Mouse (Mus musculus): ENCODE results near the gene Ehmt1. TPM values are rescaled to one million over a fixed set of nuclear protein-coding genes. Genes with fewer than 3 reads are reported as not detected.

The Ehmt1 gene
- polyA plus RNA-seq, 1 experiment from 2014 or later: 14.2 TPM

GRCm38 (mm10) chr2:24852408-24852807 lies 67.0 kb downstream of the Ehmt1 start:
- peaks cover 8% of the 10 kb centered on the region for H3K36me3 ChIP-seq (ENCODE audit: control insufficient read depth, insufficient read depth)
- ATAC-seq (ENCODE audit: low read depth): no peak
- no peak overlapping the region for H3K27ac ChIP-seq (ENCODE audit: low read length)
- H3K4me2 ChIP-seq (ENCODE audit: low read depth, low read length): no peak overlapping the region
- no peaks in the 10 kb centered on the region for H3K27me3 ChIP-seq (ENCODE audit: control insufficient read depth, insufficient read depth, low read depth, low read length)
- H3K9me3 ChIP-seq (replicated peaks; ENCODE audit: control insufficient read depth, low read length): no peaks in the 10 kb centered on the region
- H3K4me1 ChIP-seq (ENCODE audit: control insufficient read depth, low read depth, low read length): no peaks in the 10 kb centered on the region
- H3K4me3 ChIP-seq (ENCODE audit: low read depth, low read length): no peak overlapping the region
- no peak overlapping the region for H3K9ac ChIP-seq (ENCODE audit: low read depth, low read length)
- 55% methylated on average over 5 of the region's 5 CpGs for WGBS (ENCODE audit: insufficient replicate concordance)

- H3K36me3 ChIP-seq (ENCODE audit: control insufficient read depth, insufficient read depth): peaks cover 8% of the 10 kb centered on the region
- ATAC-seq (ENCODE audit: low read depth): no peak
Measured at GRCm38 (mm10) chr2:24846557-24846956, 72.9 kb downstream of the Ehmt1 start.

DNA sequence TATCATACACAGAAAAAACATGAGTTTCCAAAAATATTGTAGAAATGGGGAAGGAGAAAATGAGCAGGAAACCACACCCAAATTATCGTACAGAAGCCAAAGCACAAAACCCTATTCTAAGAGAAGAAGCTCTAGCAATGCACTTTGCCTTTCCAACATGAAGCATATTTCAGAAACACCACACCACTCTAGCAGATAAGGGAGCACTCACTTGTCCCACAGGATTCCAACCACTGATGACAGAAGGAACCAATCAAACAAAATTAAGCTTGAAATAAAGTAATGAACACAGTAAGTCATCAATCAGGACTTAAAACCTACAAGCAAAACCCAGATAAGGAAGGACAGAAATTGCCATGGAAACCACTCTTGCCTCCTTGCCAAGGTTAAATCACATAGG lies 74.2 kb downstream of the Ehmt1 start:
- H3K27me3 ChIP-seq (ENCODE audit: control insufficient read depth, insufficient read depth, low read depth, low read length): no peaks in the 10 kb centered on the region
- H3K4me2 ChIP-seq (ENCODE audit: low read depth, low read length): no peak overlapping the region
- no peak for ATAC-seq (ENCODE audit: low read depth)
- no peak overlapping the region for H3K27ac ChIP-seq (ENCODE audit: low read length)
- no peak overlapping the region for H3K4me3 ChIP-seq (ENCODE audit: low read depth, low read length)
- no peaks in the 10 kb centered on the region for H3K9me3 ChIP-seq (replicated peaks; ENCODE audit: control insufficient read depth, low read length)
- WGBS (ENCODE audit: insufficient replicate concordance): 24% methylated on average over 1 of the region's 1 CpGs
- no peak overlapping the region for H3K9ac ChIP-seq (ENCODE audit: low read depth, low read length)
- H3K4me1 ChIP-seq (ENCODE audit: control insufficient read depth, low read depth, low read length): no peaks in the 10 kb centered on the region
- H3K36me3 ChIP-seq (ENCODE audit: control insufficient read depth, insufficient read depth): peaks cover 5% of the 10 kb centered on the region; the same call in 1 of the 2 replicates

More at GRCm38 (mm10) chr2:24846557-24846956, 72.9 kb downstream of the Ehmt1 start:
- no peaks in the 10 kb centered on the region for H3K27me3 ChIP-seq (ENCODE audit: control insufficient read depth, insufficient read depth, low read depth, low read length)
- no peaks in the 10 kb centered on the region for H3K9me3 ChIP-seq (replicated peaks; ENCODE audit: control insufficient read depth, low read length)
- no peak overlapping the region for H3K4me2 ChIP-seq (ENCODE audit: low read depth, low read length)
- no peak overlapping the region for H3K4me3 ChIP-seq (ENCODE audit: low read depth, low read length)
- no peak overlapping the region for H3K27ac ChIP-seq (ENCODE audit: low read length)
- no peaks in the 10 kb centered on the region for H3K4me1 ChIP-seq (ENCODE audit: control insufficient read depth, low read depth, low read length)
- H3K9ac ChIP-seq (ENCODE audit: low read depth, low read length): no peak overlapping the region
- WGBS (ENCODE audit: insufficient replicate concordance): 57% methylated on average over 1 of the region's 1 CpGs

DNA sequence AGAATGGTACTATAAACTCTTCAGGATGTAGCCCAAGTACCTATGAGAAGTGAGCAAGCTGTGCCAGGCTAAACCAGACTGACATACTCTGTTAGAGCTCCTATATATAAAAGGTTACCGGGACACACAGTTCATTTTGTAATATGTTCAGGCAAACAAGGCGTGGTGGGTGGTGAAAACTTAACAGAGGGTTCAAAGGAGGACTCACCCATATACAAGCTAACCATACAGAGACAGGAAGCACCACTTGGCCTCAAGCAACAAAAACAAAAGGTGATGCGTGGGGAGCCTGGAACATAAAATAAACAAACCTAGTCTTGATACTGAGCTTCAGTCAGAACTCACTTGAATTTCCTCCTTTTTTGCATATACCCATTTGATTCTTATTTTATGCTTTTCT lies 88.8 kb downstream of the Ehmt1 start:
- H3K4me3 ChIP-seq (ENCODE audit: low read depth, low read length): no peak overlapping the region
- H3K36me3 ChIP-seq (ENCODE audit: control insufficient read depth, insufficient read depth): peaks cover 3% of the 10 kb centered on the region
- no peaks in the 10 kb centered on the region for H3K4me1 ChIP-seq (ENCODE audit: control insufficient read depth, low read depth, low read length)
- no peak overlapping the region for H3K27ac ChIP-seq (ENCODE audit: low read length)
- H3K9me3 ChIP-seq (replicated peaks; ENCODE audit: control insufficient read depth, low read length): no peaks in the 10 kb centered on the region
- 73% methylated on average over 3 of the region's 3 CpGs for WGBS (ENCODE audit: insufficient replicate concordance)
- H3K9ac ChIP-seq (ENCODE audit: low read depth, low read length): no peak overlapping the region
- no peak for ATAC-seq (ENCODE audit: low read depth)
- no peak overlapping the region for H3K4me2 ChIP-seq (ENCODE audit: low read depth, low read length)
- no peaks in the 10 kb centered on the region for H3K27me3 ChIP-seq (ENCODE audit: control insufficient read depth, insufficient read depth, low read depth, low read length)

DNA sequence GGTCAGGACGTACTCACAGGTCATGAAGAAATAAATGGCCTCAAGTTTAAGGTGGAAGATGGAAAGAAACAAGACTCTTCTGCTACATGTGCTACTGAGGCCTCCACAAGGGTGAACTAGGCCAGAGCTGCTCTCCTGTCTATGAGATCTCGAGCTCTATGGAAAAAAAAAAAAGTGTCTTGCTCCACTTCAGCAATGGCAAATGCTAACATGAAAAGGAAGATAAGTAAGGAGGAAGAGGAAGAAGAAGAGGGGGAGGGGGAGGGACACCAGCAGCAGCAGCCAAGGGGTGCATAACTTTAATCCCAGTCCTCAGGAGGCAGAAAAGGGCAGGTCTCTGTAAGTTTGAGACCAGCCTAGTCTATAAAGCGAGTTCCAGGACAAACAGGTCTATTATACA lies 109.7 kb downstream of the Ehmt1 start:
- no peak overlapping the region for H3K27ac ChIP-seq (ENCODE audit: low read length)
- no peaks in the 10 kb centered on the region for H3K27me3 ChIP-seq (ENCODE audit: control insufficient read depth, insufficient read depth, low read depth, low read length)
- H3K9ac ChIP-seq (ENCODE audit: low read depth, low read length): no peak overlapping the region
- no peak for ATAC-seq (ENCODE audit: low read depth)
- H3K4me3 ChIP-seq (ENCODE audit: low read depth, low read length): no peak overlapping the region
- no peaks in the 10 kb centered on the region for H3K9me3 ChIP-seq (replicated peaks; ENCODE audit: control insufficient read depth, low read length)
- peaks cover 21% of the 10 kb centered on the region for H3K36me3 ChIP-seq (ENCODE audit: control insufficient read depth, insufficient read depth)
- 56% methylated on average over 3 of the region's 3 CpGs for WGBS (ENCODE audit: insufficient replicate concordance)
- H3K4me1 ChIP-seq (ENCODE audit: control insufficient read depth, low read depth, low read length): no peaks in the 10 kb centered on the region
- H3K4me2 ChIP-seq (ENCODE audit: low read depth, low read length): no peak overlapping the region

DNA sequence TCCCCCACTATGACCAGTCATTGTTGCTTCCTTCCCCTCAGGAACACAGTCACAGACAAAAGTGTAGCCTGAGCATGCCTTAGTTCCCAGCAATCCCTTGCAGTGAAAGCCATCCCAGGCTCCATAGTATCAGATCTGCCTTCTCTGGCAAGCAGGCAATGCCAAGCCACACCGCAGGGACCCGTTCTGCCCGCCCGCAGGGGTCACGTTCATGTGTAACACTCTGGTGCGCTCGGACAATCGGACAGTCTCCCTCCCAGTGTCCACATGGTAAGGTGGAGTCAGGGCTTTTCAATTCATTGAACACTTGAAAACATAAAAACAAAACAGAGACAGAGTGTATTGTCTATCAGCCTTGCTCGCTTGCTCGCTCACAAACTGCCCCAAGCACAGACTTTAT lies 111.7 kb downstream of the Ehmt1 start:
- Histone ChIP-seq H3K27ac (ENCODE audit: low read length) (no peak overlapping the region), H3K36me3 (ENCODE audit: control insufficient read depth, insufficient read depth) (peaks cover 12% of the 10 kb centered on the region), H3K4me1 (ENCODE audit: control insufficient read depth, low read depth, low read length) (no peaks in the 10 kb centered on the region), H3K27me3 (ENCODE audit: control insufficient read depth, insufficient read depth, low read depth, low read length) (no peaks in the 10 kb centered on the region), H3K9ac (ENCODE audit: low read depth, low read length) (no peak overlapping the region), H3K4me3 (ENCODE audit: low read depth, low read length) (no peak overlapping the region), H3K9me3 (replicated peaks; ENCODE audit: control insufficient read depth, low read length) (no peaks in the 10 kb centered on the region), H3K4me2 (ENCODE audit: low read depth, low read length) (no peak overlapping the region)
- no peak for ATAC-seq (ENCODE audit: low read depth)
- WGBS (ENCODE audit: insufficient replicate concordance): 90% methylated on average over 10 of the region's 10 CpGs

- no peaks in the 10 kb centered on the region for H3K9me3 ChIP-seq (replicated peaks; ENCODE audit: control insufficient read depth, low read length)
- no peaks in the 10 kb centered on the region for H3K27me3 ChIP-seq (ENCODE audit: control insufficient read depth, insufficient read depth, low read depth, low read length)
- peaks cover 11% of the 10 kb centered on the region for H3K36me3 ChIP-seq (ENCODE audit: control insufficient read depth, insufficient read depth)
- no peak for ATAC-seq (ENCODE audit: low read depth)
- H3K4me1 ChIP-seq (ENCODE audit: control insufficient read depth, low read depth, low read length): no peaks in the 10 kb centered on the region
- WGBS (ENCODE audit: insufficient replicate concordance): 71% methylated on average over 3 of the region's 3 CpGs
- H3K4me3 ChIP-seq (ENCODE audit: low read depth, low read length): no peak overlapping the region
- no peak overlapping the region for H3K27ac ChIP-seq (ENCODE audit: low read length)
- H3K9ac ChIP-seq (ENCODE audit: low read depth, low read length): no peak overlapping the region
- no peak overlapping the region for H3K4me2 ChIP-seq (ENCODE audit: low read depth, low read length)
Measured at GRCm38 (mm10) chr2:24807036-24807435, 112.4 kb downstream of the Ehmt1 start.

DNA sequence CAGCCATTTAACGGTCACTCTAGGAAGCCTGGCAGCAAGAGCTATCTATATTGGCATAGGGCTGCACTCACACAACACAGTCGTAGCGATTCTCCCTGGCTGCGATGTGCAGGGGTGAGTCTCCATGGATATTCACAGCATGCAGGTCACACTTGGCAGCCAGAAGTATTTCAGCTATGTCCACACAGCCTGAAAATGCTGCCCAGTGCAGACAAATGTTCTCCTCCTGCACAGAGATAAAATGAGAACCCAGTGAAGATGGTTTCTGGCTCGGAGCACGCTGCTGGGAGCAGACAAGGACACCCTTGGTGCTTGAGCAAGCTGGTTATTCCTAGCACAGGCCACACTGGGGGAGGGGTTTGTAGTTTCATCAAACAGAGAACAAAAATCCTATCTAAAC lies 113.3 kb downstream of the Ehmt1 start:
- no peak overlapping the region for H3K27ac ChIP-seq (ENCODE audit: low read length)
- ATAC-seq (ENCODE audit: low read depth): no peak
- H3K4me1 ChIP-seq (ENCODE audit: control insufficient read depth, low read depth, low read length): no peaks in the 10 kb centered on the region
- H3K9me3 ChIP-seq (replicated peaks; ENCODE audit: control insufficient read depth, low read length): no peaks in the 10 kb centered on the region
- H3K4me3 ChIP-seq (ENCODE audit: low read depth, low read length): no peak overlapping the region
- H3K27me3 ChIP-seq (ENCODE audit: control insufficient read depth, insufficient read depth, low read depth, low read length): no peaks in the 10 kb centered on the region
- WGBS (ENCODE audit: insufficient replicate concordance): 92% methylated on average over 6 of the region's 6 CpGs
- peaks cover 18% of the 10 kb centered on the region for H3K36me3 ChIP-seq (ENCODE audit: control insufficient read depth, insufficient read depth)
- no peak overlapping the region for H3K9ac ChIP-seq (ENCODE audit: low read depth, low read length)
- no peak overlapping the region for H3K4me2 ChIP-seq (ENCODE audit: low read depth, low read length)

DNA sequence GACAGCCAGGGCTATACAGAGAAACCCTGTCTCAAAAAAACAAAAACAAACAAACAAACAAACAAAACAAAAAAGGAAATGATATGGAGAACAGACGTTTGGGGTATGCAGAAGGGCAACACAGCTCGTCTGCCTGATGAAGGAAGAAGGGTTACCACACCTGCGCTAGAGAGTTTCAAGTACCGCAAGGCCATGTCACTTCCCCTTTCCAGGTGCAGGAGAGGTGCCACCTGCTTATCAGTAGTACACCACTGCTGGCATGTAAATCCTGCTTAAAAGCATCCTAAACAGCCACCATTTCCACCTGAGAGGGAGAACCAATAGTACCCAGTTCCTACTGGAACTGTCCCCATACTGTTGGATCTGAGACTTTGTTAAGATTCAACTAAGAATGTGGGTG lies 113.8 kb downstream of the Ehmt1 start:
- peaks cover 18% of the 10 kb centered on the region for H3K36me3 ChIP-seq (ENCODE audit: control insufficient read depth, insufficient read depth)
- ATAC-seq (ENCODE audit: low read depth): no peak
- H3K4me1 ChIP-seq (ENCODE audit: control insufficient read depth, low read depth, low read length): no peaks in the 10 kb centered on the region
- WGBS (ENCODE audit: insufficient replicate concordance): 67% methylated on average over 4 of the region's 4 CpGs
- no peak overlapping the region for H3K4me2 ChIP-seq (ENCODE audit: low read depth, low read length)
- H3K9ac ChIP-seq (ENCODE audit: low read depth, low read length): no peak overlapping the region
- no peak overlapping the region for H3K27ac ChIP-seq (ENCODE audit: low read length)
- no peaks in the 10 kb centered on the region for H3K9me3 ChIP-seq (replicated peaks; ENCODE audit: control insufficient read depth, low read length)
- H3K4me3 ChIP-seq (ENCODE audit: low read depth, low read length): no peak overlapping the region
- H3K27me3 ChIP-seq (ENCODE audit: control insufficient read depth, insufficient read depth, low read depth, low read length): no peaks in the 10 kb centered on the region

Measured in liver, embryonic 16.5 days (tissue).